Mouse (Mus musculus): ENCODE results near the gene Iqschfp.

Gene Iqschfp

DNA sequence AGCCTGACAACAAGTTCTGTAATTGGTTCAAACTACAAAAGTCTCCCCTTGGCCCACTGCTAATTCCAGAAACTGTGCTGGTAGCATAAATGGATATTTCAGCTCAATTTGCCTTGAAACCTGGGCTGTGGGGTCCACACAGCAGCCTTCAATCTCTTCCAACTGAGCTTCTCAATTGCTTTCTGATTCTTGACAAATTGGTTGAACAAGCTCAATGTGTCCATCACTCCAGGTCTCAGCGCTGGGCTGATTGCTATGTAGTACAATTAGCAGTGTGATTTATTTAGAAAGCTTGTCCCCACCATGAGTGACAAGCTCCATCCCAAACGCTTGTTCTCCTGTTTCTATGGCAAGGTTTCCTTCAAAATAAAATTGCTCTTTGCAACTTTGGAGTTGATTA is 542.9 kb downstream of the Iqschfp start:
- no peak for DNase-seq (ENCODE audit: low read depth)

DNA sequence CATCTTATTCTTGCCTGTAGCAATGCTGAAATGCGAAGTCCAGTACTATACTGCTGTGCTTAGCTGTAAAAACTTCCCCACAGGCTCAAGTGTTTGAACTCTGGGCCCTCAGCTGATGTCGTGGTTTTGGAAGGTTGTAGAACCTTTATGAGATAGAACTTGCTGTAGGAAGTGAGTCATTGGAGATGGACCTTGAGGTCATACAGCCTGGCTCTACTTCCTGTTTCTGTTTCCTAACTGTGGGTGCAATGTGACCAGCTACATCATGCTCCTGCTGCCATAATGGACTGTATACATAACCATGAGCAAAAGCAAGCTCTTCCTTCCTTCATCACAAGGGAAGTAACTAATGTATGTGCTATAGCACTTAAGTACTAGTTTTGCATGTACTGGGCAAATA is 556.4 kb downstream of the Iqschfp start:
- no peak for DNase-seq (ENCODE audit: low read depth)

DNA sequence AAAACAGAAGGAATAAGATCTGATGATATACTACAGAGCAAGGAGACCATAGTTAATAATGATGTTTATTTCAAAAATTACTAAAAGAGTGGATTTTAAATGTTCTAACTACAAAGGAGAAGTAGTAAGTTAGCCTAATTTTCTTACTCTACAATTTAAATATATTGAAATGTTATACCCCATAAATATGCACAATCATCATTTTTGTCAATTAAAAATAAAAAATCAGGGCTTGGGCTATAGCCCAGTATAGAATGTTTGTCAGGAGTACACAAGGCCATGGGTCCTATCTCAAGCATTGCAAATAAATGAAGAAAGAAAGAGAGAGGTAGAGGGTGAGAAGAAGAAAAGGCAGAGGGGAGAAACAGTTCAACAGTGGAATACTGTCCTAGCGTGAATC is 559.6 kb downstream of the Iqschfp start:
- DNase-seq (ENCODE audit: low read depth): no peak

DNA sequence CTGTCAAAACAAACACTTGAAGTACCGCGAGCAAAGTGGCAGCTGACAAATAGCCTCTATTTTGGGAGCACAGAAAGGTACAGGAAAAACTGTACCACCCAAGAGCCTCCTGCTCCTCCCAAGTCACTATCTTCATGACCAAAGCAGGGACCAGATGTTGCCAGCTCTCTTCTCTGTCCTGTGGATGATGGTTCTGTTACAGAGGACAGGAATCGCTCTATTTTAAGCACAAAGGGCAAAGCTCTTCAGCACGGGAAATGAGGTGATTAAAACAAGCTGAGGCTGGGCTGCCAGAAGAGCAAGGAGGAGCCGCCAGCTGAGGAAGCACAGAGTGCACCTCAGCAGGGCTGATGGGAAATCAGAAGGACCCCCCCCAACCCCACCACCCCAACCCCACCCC is 561.2 kb downstream of the Iqschfp start:
- no peak for DNase-seq (ENCODE audit: low read depth)

DNA sequence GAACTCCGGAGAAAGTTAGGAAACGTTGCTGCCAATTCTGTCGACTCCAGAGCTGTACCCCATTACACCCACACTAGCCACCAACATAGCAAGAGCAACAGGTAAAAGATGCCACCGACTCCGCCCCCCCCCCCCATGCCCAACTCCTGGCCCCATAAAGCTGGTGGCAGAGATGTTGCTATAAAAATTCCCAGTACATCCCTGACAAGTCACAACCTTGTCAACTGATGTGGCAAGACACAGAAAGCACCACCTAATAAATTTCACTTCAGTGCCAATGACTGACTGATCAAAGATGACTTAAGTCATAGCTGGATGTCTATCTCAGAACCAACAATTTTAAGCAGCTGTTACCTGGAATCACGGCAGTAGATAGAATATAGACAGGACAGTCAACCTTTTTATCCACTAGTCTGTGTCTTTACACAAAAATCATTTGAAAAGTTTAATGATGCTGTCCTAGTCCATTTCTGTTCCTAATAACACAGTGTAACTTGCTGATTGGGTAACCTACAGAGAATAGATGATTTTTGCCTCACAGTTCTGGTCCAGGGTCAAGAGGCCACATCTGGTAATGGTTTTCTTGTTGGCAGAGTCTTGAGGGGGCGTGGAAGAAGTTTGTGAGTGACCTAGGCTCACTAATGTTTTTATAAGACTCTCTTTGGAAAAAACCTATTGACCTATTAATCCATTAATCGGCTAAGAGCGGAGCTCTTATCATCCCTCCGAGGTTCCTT is 561.9 kb downstream of the Iqschfp start:
- DNase-seq (ENCODE audit: low read depth): no peak

DNA sequence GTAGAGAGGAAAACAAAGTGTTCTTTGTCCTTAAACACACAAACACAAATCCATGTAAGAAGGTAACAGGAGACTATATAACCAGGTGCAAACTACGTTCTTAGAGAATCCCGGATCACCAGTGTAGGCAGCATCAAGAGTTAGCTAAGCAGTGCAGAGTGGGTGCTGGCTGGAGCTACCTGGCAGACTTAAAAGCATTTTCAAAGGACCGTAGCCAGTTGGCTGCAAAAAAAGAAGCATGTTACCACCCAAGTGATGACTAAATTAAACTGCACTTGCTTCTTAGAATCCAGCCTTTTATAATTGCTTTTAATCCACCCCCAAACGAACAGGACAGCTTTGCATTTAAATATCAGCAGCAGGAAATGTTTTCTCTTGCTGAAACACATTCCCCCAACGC is 574.6 kb downstream of the Iqschfp start:
- DNase-seq (ENCODE audit: low read depth): no peak

DNA sequence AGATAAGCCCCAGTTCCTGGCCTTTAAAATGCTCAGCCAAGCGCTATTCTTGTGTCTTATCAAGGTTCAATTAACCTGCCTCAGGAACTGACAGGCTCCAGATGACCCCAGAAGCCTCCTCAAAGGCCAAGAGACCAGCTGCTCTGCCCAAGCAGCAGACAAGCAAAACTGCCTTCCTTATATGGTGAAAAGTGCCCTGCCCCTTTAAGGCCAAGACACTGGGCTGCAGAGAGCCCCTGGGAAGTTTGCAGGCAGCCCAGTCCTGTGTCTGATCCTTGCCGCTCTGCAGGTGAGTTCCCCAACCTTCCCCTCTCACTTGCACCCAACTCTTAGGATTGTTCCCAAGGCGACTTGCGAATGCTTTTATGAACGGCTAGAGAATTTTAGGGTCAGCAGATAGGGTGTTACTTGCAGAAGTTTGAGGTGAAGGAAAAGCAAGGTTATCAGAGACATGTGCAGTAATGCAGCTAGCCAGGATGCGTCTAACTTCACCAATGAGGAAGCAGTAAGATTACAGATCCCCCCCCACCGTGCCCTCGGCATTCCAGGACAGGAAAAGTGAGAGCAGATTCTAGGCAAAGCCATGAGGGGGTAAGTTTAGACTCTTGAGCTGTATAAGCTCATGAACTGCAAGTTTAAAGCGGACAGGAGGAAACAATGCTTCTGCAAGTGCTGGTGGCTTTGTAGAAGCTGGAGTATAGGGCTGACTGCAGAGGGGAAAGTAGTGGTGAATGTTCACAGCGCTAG is 576.1 kb downstream of the Iqschfp start:
- no peak for DNase-seq (ENCODE audit: low read depth)

DNA sequence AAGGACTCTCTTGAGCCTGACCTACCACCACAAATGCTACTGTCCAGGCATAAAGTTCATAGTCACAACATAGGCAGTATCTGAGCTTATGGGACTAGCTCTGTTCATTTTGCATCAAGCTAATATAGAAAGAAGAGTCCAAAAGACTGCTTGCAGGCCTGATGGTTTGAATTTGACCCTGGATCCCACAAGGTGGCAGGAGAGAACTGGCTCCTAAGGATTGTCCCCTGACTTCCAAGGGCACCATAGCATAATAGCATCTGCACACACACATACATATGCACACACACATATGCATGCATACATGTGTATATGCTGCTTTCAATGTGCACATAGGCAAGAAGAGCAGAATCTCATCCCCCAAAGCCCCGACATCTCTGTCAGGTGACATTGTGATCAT is 577.6 kb downstream of the Iqschfp start:
- no peak for DNase-seq (ENCODE audit: low read depth)

DNA sequence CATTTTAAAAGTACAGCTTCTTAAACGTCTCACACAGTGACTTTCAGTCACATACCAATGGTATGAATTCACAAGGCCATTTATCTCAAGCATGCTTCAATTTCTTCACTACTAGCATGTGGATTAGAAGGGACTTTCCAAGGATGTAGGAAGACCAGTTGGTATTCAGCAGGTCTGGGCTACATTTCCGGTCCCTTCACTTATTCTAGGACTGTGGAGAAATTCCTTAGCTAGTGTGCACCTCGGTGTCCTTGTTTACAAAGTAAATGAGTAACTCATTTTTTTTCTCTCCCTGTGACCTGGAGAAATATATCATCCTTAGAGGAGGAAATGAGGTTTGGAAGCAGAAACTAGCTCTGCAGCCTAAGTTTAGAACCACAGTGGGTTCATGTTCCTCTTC is 578.0 kb downstream of the Iqschfp start:
- DNase-seq (ENCODE audit: low read depth): no peak

DNA sequence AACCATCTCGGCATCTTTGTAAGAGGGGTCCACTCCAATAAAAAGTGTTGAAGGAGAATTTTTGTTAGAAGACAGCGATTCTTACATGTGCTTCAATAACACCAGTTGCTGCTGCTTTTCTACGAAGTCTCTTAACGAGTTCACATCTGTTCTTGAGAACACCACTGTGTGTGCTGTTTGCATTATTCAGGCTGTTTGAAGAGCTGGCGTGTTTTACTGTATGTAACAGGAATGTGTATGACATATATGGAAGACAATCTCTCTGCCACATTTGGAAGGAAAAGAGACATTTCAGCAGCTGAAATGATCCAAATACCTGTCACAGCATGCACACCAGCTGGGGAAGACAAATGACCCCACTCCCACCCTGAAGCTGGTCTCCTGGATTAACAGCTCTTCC is 578.6 kb downstream of the Iqschfp start:
- DNase-seq (ENCODE audit: low read depth): no peak

DNA sequence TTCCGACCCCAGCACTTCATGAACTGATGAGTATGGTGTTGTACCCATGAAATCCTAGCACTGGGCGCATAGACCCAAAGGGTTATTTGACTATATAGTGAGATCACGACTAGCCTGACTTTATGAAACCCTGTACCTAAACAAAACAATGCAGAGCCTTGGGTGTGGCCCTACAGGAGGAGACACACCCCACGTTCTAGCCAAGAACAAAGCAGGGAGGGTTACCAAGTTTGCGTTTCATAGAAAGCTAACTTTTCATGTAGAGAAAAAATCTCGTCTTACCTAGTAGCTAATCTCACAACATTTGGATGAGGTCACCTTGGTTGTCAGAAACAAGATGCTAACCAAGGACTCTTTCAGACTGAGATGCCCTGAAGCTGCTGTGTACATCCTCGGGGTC is 584.3 kb downstream of the Iqschfp start:
- no peak for DNase-seq (ENCODE audit: low read depth)

DNA sequence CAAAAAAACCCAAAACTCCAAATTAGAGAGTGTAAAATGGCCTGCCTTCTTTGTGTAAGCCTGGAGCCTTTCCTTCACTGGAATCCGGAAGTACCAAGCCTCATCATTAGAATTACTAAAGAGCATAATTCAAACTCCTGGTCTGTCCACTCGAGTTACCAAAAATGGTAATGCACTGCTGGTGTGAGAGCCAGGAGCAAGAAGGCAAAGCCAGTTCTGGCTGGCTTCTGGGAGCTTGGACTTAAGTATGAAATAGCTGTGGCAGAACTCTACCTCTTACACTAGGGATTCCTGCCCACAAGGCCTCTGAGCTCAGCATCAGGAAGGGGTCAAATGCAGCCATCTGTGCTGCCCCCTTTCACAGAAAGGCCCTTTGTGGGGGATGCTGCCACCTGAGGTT is 585.4 kb downstream of the Iqschfp start:
- DNase-seq (ENCODE audit: low read depth): no peak

DNA sequence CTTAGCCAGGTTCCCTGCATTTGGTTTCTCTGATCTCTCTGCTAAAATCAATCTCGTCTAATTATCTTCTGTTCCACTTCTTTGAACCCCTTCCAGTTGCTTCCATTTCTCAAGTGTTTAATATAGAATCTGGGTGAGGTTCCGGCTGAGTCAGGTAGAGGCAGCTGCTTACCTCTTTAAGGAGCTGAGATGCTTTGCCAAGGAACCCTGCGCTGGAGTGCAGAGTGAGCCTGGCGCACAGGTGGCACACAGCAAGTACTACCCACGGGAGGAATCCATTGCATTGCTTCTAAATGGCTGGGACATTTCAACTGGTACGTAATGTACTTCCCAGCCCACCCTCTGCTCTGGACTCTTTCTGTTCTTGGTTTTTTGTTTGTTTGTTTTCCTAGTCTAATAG is 587.2 kb downstream of the Iqschfp start:
- no peak for DNase-seq (ENCODE audit: low read depth)

DNA sequence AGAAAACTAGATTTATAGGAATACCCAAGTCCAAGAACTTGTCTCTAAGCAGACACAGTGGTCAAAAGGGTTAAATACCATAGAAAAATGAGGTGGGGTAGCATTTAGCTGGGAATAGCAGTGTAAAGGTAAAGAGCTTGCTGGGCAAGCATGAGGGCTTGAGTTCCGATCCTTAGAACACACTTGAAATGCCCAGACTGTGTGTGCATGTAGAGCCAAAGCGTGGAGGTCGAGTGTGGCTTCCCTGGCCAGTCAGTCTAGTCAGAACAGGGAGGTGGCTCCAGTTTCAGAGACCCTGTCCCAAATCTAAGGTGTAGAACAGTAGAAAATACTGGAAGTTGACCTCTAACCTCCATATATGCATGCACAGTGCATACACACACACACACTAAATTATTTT is 591.5 kb downstream of the Iqschfp start:
- DNase-seq (ENCODE audit: low read depth): no peak

DNA sequence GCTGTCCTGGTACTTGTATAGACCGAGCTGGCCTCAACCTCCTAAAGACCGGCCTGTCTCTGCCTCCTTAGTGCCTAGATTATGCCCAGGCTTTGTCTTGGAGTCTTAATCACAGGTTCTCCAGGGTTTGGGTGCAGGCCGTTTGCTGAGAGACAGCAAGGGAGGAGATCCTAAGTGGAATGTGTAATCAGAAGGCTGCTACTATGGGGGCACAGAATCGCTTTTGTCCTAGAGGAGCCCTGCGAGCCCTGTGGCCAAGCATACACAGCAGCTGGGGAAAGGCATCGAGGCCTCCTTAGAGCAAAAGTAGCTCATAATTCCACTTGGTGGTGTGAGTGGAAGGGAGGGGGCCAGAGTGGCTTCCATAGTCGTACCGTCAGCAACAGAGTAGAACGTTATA is 592.0 kb downstream of the Iqschfp start:
- no peak for DNase-seq (ENCODE audit: low read depth)

DNA sequence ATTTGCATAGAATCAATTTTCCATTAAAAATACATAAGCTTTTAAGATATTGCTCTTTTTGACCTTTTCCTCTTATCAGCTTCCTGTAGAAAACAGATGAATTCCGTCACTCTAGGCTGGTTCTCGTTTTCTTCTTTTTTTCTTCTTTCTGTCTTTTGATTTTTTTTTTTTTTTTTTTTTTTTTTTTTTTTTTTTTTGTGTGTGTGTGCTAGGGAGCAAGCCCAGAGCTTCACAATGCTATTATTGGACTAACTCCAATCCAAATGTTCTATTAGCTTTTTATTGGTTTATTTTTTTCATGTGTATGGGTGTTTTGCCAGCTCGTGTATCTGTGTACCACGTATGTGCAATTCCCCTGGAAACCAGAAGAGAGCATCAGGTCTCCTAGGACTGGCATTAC is 592.5 kb downstream of the Iqschfp start:
- no peak for DNase-seq (ENCODE audit: low read depth)

DNA sequence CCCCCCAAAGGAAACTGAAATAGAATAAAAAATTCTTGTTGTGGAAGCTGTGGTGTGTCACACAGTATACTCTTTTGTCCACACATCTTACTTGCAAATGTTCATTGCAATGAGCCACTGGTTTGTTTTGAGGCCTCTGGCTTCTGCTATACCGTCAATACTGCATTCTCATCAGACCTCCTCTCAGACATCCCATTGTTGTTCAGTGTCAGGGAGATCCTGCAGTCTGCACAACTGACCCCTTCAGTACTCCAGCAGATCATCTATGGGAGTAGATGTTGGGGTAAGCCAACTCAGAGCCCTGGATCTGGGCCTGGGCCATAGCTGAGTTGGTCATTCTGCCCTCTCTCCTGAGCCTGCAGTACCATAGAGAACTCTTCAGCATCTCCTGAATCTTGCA is 595.6 kb downstream of the Iqschfp start:
- DNase-seq (ENCODE audit: low read depth): no peak

DNA sequence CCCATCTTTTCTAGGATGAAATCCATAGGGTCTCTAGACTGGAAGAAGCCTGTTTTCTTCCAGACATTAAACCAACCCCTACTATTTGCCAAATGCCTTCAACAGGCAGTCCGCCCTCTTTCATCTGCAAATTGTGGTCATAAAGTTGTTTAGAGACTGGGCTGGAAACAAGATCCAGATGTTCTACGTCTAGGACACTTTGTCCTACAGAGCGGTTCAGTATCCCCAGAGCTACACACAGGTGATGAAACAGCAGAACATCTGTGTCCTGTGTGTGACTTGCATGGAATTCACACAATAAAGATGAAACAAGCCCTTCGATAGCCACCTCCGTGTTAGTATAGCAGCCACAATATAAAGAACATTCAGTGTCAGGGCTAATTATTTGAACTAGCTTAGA is 596.3 kb downstream of the Iqschfp start:
- DNase-seq (ENCODE audit: low read depth): no peak

DNA sequence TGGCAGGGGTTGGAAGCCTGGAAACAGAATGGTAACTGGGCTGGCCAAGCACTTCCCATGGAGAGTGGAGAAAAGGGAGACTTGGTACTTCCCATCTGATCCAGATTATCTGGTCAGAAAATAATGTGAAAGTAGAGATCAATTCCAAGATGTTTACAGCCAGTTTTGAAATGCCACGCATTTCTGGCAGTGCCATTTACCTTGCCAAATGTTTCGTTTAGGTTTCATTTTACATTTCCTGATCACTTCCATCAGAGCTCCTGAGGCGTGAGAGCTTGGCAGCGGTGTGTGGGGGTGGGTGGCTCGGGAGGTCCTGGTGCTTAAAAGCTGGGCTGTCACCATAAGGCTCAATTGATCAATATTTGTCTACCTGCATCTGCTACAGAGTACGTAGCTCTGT is 599.5 kb downstream of the Iqschfp start:
- DNase-seq (ENCODE audit: low read depth): no peak

DNA sequence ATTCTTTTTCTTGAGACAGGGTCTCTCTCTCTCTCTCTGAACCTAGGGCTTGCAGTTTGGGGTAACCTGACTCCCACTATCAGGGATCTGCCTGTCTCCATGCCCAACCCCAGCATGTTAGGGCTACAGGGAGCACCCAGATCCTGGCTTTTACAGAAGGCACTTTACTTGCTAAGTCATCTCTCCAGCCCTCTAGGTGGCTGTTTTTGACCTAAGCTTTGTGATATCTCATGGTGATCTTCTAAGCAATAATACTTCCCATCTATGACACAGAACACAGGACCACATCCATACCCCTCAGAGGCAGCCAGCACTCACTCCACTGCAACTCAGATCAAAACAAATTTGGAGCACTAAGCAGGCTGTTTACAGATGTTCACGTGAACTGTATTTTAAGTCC is 600.0 kb downstream of the Iqschfp start:
- no peak for DNase-seq (ENCODE audit: low read depth)

DNA sequence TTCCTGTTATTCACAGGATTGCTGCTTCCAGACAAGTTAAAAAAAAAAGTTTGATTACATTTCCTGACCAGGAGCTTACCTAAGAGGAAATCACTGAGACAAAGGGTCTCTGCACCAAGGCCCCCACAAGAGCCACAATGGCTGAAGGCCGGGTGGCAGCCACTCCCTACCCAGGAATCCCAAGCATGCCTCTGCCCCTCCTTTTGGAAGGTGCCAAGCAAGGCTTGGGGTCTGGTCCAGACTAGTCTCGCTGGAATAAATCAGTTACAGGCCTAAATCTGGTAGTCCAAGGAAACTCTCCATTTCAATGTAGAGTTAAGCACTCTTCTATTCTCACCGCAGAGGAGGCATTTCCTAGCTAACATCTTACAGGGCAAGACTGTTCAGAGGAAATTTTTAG is 600.5 kb downstream of the Iqschfp start:
- no peak for DNase-seq (ENCODE audit: low read depth)

DNA sequence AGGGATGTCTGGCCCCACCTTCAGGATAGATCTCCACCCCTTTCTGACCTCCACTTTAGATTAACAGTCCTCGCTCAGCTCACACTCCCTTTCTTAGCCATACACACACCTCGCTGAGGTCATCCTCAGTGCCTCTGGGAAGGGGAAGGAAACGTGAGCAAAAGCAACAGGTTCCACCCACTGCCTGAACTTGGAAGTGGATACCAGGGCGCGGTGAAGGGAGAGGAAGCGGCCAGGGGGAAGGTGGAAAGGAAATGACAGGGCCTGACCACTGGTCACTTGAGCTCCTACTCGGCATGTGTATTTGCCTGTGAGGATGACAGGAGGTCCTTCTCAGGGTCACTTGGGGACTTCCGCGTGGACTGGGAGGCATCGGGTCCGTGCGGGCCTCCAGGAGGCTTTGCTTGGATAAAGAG is 601.1 kb downstream of the Iqschfp start:
- DNase-seq (ENCODE audit: low read depth): no peak

DNA sequence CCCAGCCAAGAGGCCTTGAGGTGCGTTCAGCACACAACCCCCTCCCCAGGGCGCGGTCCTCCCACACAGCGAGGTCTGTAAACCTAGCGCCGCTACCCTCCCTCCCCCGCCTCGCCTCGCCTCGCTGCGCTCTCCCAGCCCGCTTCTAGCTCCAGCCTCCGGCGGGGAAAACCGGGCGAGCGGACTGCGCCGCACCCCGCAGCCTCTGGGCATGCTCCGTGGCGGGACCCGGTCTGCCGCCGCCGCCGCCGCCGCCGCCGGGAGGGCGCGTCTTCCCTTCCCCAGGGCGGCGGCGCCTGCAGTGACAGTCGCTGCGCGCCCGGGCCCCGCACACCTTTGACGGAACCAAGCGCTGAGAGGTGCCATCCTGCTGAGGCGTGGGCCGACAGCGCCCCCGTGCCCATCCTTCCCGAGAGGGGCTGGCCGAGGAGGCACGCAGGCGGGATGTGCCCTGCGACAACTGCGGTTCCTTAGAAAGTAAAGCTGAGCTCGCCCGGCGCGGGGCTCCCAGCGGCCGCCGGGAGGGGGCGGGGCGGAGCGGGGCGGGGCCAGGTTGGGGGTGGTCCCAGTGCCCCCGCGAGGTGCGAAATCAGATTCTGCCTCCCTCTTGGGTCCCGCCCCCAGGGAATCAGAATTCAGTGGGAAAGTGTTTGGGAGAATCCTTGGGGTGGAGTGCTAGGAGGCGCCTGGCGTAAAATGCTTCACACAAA is 601.7 kb downstream of the Iqschfp start:
- DNase-seq (ENCODE audit: low read depth): peak; percentile 20

Measured in induced T-regulatory cell, adult 2 months (primary cell).